Mouse (Mus musculus) spleen, adult 2 months (tissue): ENCODE results near the gene Polr1e. TPM values are rescaled to one million over a fixed set of nuclear protein-coding genes. Genes with fewer than 3 reads are reported as not detected.
"Not testable (repeated sequence)": the region's sequence is repeated elsewhere in the genome, so short reads cannot be mapped to it uniquely, and the experiment has no call there.

Source experiments
- DNase-seq, 2 experiments: peaks; one replicate each; pipeline versions ENCODE4 v3.0.0 to v3.0.0-alpha.2; 2012 to 2021; ENCODE audit warnings: low spot score in 2 of 2, low read depth in 1 of 2
- H3K27ac ChIP-seq: fragments of 200-500 bp; 2 replicates; pipeline ENCODE4 v1.5.1; 2012; ENCODE audit warnings: low read length, inconsistent platforms; ENCODE audit not compliant: insufficient read depth
- H3K27me3 ChIP-seq: fragments of 200-500 bp; 2 replicates; pipeline ENCODE4 v1.6.1; 2012; ENCODE audit warnings: mild to moderate bottlenecking, moderate library complexity, low read length, inconsistent platforms; ENCODE audit not compliant: control insufficient read depth, insufficient read depth
- H3K36me3 ChIP-seq: fragments of 200-500 bp; 2 replicates; pipeline ENCODE4 v1.6.1; 2012; ENCODE audit warnings: mild to moderate bottlenecking, low read length, inconsistent platforms; ENCODE audit not compliant: control insufficient read depth, insufficient read depth
- H3K4me1 ChIP-seq: fragments of 200-500 bp; 2 replicates; pipeline ENCODE4 v1.6.1; 2011; ENCODE audit warnings: inconsistent platforms; ENCODE audit not compliant: control insufficient read depth, insufficient read depth, insufficient read length
- H3K4me3 ChIP-seq: fragments of 200-500 bp; 2 replicates; pipeline ENCODE4 v1.5.1; 2011; ENCODE audit warnings: mild to moderate bottlenecking, inconsistent platforms; ENCODE audit not compliant: insufficient read depth, insufficient read length; ENCODE audit errors: extremely low read depth
- CTCF ChIP-seq: fragments of 200-500 bp; IDR thresholded peaks from 2 replicates; pipeline ENCODE4 v1.5.1; 2011; ENCODE audit warnings: mild to moderate bottlenecking, inconsistent platforms; ENCODE audit not compliant: insufficient read depth, insufficient read length, insufficient replicate concordance; ENCODE audit errors: extremely low read depth
- POLR2A ChIP-seq: fragments of 200-500 bp; IDR thresholded peaks from 2 replicates; pipeline ENCODE4 v1.6.1; 2011; ENCODE audit warnings: low read depth, low read length, inconsistent platforms
- WGBS: fragments of 180-500 bp; shearing (Covaris S2); methylation state at CpG from one replicate; pipeline ENCODE4 v1.1.7; 2018; 5-methylcytosine and 5-hydroxymethylcytosine counted together
- polyA plus RNA-seq: library from polyadenylated mRNA; depleted of rRNA; stranded (reverse); fragments of >200 nt; gene quantifications from 2 replicates; pipeline ENCODE4 v1.2.3, GENCODE M21; 2012

The Polr1e gene
- polyA plus RNA-seq, 1 experiment: 7.2 TPM

DNA sequence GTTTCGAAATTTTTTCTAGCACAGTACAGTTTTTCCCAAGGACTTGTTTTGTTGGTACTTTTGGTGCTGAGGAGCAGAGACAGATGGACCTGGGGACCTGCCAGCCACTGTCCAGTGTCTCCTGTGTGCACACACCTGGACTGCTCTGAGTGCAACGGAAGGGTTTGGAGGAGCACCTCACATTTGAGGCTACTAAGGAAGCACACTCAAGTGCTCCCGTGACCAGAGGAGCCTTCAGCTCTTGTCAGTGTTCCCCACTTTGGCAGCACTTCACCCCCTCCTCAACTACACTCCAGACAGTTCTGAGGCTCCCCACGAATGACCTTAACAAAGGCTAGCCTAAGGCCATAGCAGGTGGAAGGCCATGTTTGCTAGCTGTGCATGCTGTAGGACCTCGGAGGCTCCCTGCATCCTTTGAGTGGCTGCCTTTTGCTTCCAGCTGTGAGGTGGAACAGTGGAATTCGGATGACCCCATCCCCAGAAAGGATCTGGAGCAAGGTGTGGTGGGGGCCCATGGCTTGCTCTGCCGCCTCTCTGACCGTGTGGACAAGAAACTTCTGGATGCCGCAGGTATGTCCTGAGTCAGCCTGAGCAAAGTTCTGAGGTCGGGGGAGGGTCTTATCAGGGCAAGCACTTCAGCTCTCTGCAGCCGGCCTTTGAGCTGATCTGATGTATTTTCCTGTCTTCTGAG is 35.8 kb upstream of the Polr1e start:
- no peak overlapping the region for H3K4me3 ChIP-seq
- 84% methylated on average over 11 of the region's 11 CpGs for WGBS
- H3K27me3 ChIP-seq: no peaks in the 10 kb centered on the region
- no peak overlapping the region for H3K27ac ChIP-seq
- no peak for DNase-seq
- H3K36me3 ChIP-seq: no peaks in the 10 kb centered on the region; the same call in 1 of the 2 replicates
- peaks cover 13% of the 10 kb centered on the region for H3K4me1 ChIP-seq
- TF ChIP-seq CTCF (no peak), POLR2A (no peak)

DNA sequence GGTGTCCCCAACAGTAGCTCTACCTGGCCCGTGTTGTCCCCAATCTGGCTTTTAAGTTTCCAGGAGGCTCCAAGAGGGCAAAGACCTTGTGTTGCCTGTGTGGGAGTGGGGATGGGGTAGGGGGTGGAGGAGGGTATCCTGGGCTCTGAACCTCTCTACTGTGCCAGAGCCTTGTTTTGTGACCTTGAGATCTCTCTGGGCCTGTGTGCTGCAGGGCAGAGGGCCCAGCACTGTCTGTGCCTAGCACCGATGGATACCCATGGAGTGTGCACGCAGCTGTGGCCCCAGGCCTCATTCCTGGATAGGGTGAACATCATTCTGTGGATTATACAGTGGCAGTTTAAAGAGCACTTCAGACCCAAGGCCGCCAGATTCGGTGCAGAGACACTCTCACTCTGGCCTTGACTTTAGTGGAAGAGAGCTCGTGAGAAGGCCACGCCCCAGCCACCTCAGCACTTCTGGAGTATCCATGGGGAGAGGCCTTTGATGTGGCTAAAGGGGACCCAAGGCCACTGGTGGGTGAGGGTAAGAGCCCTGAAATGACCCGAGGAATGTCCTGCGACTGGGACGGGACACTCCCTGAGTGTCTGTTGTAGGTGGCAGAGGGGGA is 35.1 kb upstream of the Polr1e start:
- DNase-seq: no peak
- 89% methylated on average over 10 of the region's 10 CpGs for WGBS
- TF ChIP-seq POLR2A: no peak
- TF ChIP-seq CTCF: no peak
- Histone ChIP-seq H3K36me3 (no peaks in the 10 kb centered on the region; the same call in 1 of the 2 replicates), H3K27ac (no peak overlapping the region), H3K4me1 (peaks cover 13% of the 10 kb centered on the region), H3K4me3 (no peak overlapping the region), H3K27me3 (no peaks in the 10 kb centered on the region)

DNA sequence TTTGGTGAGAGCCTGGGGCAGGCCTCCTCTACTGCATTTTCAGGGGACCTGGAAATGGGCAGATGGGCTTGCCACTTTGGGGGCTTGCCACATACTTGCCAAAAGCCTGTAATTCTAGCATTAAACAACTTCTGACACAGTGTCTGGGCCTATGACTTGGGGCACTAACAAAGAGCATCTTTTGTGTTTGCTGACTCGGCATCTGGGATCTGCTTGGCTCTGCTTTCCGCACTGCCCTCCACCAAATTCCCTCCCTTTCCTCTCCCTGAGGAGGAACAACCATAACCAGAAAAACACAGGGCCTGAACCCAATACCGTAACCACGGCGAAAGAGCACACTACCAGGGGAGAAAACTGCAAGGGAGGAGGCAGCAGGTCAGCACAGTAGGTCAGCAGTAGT is 27.8 kb upstream of the Polr1e start:
- H3K27me3 ChIP-seq: no peaks in the 10 kb centered on the region
- H3K4me3 ChIP-seq: no peak overlapping the region
- no peaks in the 10 kb centered on the region for H3K4me1 ChIP-seq
- H3K27ac ChIP-seq: no peak overlapping the region
- H3K36me3 ChIP-seq: peaks cover 20% of the 10 kb centered on the region
- DNase-seq: no peak
- TF ChIP-seq CTCF (no peak), POLR2A (no peak)
- 90% methylated on average over 5 of the region's 5 CpGs for WGBS

DNA sequence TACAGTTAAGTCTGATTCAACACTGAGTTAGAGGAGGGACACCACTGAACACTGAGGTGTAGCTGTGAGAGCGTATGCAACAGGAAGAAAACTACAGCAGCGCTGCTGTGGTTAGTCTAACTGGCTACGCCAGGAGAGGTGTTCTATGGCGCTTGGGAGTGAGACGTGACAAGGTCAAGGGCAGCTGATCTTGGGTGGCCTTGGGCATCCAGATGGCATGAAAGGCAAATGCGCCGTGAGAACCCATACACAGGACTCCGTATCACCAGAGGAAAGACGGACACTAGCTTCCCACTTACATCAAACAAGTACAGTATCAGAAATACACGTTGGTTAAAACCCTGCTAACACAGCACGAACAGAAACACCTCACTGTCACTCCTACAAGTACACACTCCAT is 26.1 kb upstream of the Polr1e start:
- H3K4me3 ChIP-seq, H3K4me1 ChIP-seq, DNase-seq, H3K27me3 ChIP-seq, H3K27ac ChIP-seq: not testable (repeated sequence)
- WGBS: 88% methylated on average over 11 of the region's 11 CpGs
- peaks cover 20% of the 10 kb centered on the region for H3K36me3 ChIP-seq

DNA sequence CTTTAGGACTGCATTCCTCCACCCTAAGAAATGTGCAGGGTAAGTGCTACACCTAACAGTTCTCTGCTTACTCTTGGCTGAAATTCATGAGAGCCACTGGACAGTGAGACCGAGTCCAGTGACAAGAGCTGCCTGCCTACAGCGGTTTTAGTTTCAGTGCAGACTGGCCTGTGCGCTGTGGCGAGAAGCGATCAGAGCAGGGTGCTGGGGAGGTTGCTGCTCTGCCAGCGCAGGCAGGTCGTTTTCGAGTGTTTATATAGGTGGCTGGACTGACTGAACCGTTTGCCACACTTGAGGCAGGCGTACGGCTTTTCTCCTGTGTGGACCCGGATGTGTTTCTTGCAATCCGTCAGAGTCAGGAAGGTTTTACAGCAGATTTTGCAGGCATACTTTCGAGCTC is 25.2 kb upstream of the Polr1e start:
- H3K27ac ChIP-seq: not testable (repeated sequence)
- 94% methylated on average over 14 of the region's 14 CpGs for WGBS

DNA sequence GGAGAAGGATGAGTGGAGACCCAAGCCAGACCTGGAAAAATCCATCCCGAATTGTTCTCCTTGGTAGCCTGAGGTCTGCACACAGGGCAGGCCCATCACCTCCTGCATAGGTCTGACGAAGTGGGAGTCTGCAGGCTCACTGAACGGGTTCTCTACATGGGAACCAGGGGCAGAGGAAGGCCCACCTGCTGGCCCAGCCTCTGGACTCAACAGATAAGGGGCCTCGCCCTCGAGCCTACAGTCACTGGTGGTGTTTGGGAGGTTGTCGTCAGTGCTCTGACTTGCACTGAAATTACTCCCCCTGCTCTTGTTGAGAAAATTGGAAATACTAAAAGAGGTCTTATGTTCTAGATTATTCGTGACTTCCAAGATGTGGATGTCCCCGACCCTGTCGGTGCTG is 24.5 kb upstream of the Polr1e start:
- H3K27me3 ChIP-seq: no peaks in the 10 kb centered on the region
- peaks cover 20% of the 10 kb centered on the region for H3K36me3 ChIP-seq
- H3K4me3 ChIP-seq: no peak overlapping the region
- 89% methylated on average over 9 of the region's 9 CpGs for WGBS
- H3K27ac ChIP-seq: no peak overlapping the region
- DNase-seq: no peak
- no peak for TF ChIP-seq CTCF
- H3K4me1 ChIP-seq: no peaks in the 10 kb centered on the region

More for the DNA sequence above, 25.2 kb upstream of the Polr1e start:
- H3K27me3 ChIP-seq, H3K4me1 ChIP-seq, DNase-seq, H3K4me3 ChIP-seq: not testable (repeated sequence)
- H3K36me3 ChIP-seq: peaks cover 20% of the 10 kb centered on the region

DNA sequence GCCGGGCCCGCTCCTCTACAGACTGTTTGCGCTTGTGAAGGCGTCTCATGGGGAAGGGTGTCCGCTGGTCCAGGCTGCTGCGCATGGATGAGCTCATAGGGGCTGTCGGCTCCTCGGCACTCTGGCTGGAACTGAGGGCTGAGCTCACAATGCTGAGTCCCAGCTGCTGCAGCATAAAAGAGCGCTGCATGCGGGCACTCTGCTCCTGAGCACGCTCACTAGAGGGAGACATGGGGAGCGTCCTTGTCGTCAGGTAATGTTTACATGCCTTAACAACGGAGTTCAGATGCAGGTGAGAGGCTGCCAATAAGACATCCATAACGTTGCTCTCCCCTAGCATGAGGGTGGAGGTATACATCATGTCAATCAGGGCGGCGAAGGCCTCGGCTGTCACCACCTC is 23.6 kb upstream of the Polr1e start:
- H3K36me3 ChIP-seq: peaks cover 20% of the 10 kb centered on the region
- H3K27me3 ChIP-seq: no peaks in the 10 kb centered on the region
- H3K4me1 ChIP-seq: peaks cover 2% of the 10 kb centered on the region
- no peak overlapping the region for H3K27ac ChIP-seq
- no peak overlapping the region for H3K4me3 ChIP-seq
- no peak for DNase-seq
- TF ChIP-seq POLR2A: no peak
- TF ChIP-seq CTCF: no peak
- 95% methylated on average over 18 of the region's 18 CpGs for WGBS
